Mouse (Mus musculus) ES-Bruce4 (cell line): ENCODE data around the gene Tmem130.

Experiments
- CTCF ChIP-seq: IDR thresholded peaks from one replicate; pipeline ENCODE4 v1.8.1; 2011; ENCODE audit warnings: low read depth, low read length
- EP300 ChIP-seq: IDR thresholded peaks from 2 replicates; pipeline ENCODE4 v1.6.1; 2011; ENCODE audit warnings: low read depth, low read length; ENCODE audit not compliant: insufficient read depth
- POLR2A ChIP-seq: IDR thresholded peaks from one replicate; pipeline ENCODE4 v1.8.1; 2011; ENCODE audit warnings: low read length; ENCODE audit not compliant: insufficient read depth

DNA sequence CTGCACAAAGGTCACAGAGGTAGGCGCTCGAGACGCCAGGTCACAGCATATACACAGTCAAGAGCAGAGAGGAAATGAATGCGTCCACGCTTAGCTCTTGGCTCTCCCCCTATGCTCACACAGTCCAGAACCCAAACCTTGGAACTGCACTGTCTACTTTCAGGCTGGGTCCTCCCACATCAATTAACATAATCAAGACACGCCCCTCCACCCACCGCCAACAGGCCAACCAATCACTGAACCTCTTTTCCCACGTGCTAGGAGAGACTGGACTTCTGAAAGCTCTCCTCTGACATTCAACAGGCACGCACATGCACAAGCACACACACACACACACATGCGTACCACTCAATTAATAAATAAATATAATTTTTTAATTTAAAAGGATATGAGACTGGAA is 48.2 kb downstream of the Tmem130 start:
- no peak for TF ChIP-seq POLR2A
- TF ChIP-seq CTCF, result no peak
- no peak for TF ChIP-seq EP300
